Mouse (Mus musculus) brain, embryonic 18.5 days (tissue): ENCODE data around the gene Prpf4b.
"Not testable (repeated sequence)": the region's sequence is repeated elsewhere in the genome, so short reads cannot be mapped to it uniquely, and the experiment has no call there.

Experiments used
- DNase-seq: peaks from one replicate; pipeline ENCODE4 v3.0.0-alpha.2; 2012; ENCODE audit warnings: low read depth, low spot score

Prpf4b gene

GRCm38 (mm10) chr13:34875166-34875710 lies at the start of gene Prpf4b:
TSS of gene Prpf4b (plus strand) at chr13:34875302.
- DNase-seq: peak; percentile 87

DNA sequence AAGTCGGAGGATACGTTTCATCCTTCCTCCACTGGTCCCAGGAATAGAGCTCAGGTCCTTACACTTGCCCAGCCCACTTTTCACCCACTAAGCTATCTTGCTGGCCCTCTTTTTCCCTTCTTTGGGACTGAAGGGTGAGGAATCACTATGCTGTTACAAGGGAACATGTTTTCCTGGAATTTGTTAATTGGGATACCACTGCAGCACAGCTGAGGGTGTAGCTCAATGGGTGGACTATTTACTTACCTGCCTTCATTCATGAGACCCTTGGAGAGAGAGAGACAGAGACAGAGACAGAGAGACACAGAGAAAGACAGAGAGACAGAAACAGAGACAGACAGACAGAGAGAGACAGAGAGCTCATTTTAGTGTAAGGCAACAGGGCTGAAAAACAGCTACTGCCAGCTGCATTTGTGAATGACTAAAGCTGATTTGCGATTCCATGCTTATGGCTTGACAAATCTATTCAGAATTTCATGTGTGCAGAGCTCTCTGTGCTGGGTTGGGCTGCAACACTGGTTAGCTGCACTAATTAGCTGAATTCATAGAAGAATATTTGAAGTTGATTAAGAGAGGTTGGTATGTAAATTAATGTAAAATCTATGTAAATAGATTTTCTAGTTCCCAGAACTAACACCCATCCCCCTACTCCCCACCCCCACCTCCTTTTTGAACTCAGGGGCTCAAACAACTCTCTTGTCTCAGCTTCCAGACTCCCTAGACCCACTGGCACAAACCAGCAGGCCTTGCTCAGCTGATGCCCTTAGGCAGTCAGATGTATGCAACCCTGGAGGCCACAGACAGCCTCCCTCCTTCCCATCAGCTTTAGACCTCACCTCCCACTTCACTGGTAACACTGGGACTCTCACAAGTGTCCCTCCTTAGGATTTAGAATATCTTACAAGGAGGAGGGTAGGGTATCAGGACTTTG lies 48.1 kb upstream of the Prpf4b start:
- peak; percentile 24 for DNase-seq

DNA sequence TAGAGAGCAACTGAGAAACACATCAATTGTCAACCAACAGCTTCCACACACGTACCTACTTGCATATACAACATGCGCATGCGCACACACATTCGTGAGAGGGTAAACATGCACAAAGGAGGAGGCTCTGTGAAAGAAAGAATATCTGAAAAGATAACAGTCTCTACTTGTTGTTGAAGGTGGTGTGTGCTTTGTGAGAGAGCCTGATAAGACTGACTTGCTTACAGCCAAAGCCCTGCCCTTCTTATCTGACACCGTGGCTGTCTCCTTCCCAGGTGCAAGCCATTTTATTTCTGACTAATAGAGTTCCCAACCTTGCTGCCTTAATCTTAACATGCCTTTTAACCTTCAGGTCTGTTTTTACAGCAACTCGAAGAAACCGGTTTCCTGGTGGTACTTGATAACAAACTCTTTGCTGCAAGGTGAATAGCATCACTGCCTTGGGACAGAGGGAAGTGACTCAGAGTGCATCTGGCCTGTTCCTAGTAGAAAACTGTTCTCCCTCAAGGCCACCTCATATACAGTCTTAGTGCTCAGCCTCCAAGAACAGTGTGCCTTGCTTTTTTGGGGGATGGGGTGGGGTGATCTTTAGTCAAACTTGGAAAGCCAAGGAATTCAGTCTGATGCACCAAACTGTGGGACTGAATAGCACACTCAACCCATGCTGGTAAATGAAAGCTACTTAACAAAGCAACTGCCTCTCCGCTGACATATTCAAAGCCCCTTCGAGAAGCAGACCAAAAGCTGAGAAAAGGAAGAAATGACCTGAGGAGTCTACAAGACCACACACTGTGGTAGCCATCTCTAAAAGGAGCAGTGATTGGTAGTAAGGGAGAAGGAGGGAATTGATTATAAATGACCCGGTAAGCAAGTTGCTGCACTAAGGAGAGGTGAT lies 46.9 kb upstream of the Prpf4b start:
- no peak for DNase-seq

- no peak for DNase-seq
Measured at GRCm38 (mm10) chr13:34842851-34843250, 32.3 kb upstream of the Prpf4b start.

GRCm38 (mm10) chr13:34850759-34851158 lies 24.3 kb upstream of the Prpf4b start:
- no peak for DNase-seq

GRCm38 (mm10) chr13:34851191-34851784 lies 23.8 kb upstream of the Prpf4b start:
- no peak for DNase-seq

GRCm38 (mm10) chr13:34857526-34857925 lies 17.6 kb upstream of the Prpf4b start:
- DNase-seq: no peak

GRCm38 (mm10) chr13:34859406-34859805 lies 15.7 kb upstream of the Prpf4b start:
- DNase-seq: no peak

GRCm38 (mm10) chr13:34861166-34861565 lies 13.9 kb upstream of the Prpf4b start:
- DNase-seq: not testable (repeated sequence)

- DNase-seq: peak; percentile 72
Measured at GRCm38 (mm10) chr13:34864420-34865169, 10.5 kb upstream of the Prpf4b start.

- peak; percentile 89 for DNase-seq
Measured at GRCm38 (mm10) chr13:34873801-34874681, 1.1 kb upstream of the Prpf4b start.

- not testable (repeated sequence) for DNase-seq
Measured at GRCm38 (mm10) chr13:34874736-34875135, 366 bp upstream of the Prpf4b start.

- DNase-seq: no peak
Measured at GRCm38 (mm10) chr13:34875741-34876445, 791 bp downstream of the Prpf4b start.

DNA sequence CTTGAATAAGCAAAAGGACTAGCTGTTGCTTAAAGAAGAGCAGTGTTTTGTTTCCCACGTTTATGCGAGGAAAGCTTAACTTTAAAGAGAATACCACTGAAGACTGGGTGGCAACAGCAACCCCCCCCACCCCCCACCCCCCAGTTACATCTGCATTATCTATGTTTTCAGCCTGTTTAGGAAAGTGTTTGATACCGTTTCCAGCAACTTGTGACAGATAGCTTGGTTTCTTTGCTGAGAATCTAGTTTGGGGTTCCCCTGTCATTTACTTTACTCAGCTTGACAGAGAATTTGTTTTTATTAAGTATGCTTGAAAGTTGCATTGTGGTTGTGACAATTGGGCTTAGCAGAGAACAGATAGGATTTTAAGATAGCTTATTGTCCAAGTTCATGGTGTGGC lies 1.4 kb downstream of the Prpf4b start:
- DNase-seq: no peak

DNA sequence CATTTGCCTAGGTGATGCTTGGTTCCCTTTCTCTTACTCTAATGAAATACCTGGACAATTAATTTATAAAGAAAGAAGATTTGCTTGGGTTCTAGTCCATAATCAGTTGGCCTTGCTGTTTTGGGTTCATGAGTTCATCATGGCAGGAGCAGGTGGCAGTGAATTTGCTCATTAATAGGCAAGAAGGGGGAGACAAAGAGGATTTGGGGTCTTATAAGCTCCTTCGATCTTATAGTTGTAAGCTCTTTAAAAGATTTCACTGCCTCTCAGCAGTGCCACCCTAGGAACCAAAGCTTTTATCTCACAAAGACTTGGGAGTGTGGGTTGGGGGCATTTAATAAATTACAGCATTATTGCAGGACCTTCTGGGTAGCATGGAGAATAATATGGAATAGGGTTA lies 17.8 kb downstream of the Prpf4b start:
- DNase-seq: no peak

DNA sequence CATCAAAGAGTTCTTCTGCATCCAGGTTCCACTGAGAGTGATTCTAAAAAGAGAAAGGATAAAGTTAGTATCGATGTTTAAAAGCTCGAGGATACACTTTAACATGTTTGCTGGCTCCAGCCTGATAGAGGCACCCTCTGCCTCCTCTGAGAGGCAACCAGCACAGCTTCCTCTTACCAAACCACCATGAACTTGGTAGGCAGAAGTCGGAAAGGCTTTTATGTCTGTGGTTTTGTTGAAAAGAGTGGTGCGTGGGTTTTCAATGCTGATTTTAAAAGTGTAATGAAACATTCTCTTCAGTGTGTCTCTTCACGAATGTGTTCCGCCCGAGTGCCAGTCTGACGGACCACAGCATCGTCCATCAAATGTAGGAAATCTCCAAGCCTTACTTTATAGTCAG lies 39.5 kb downstream of the Prpf4b start:
- DNase-seq: no peak

DNA sequence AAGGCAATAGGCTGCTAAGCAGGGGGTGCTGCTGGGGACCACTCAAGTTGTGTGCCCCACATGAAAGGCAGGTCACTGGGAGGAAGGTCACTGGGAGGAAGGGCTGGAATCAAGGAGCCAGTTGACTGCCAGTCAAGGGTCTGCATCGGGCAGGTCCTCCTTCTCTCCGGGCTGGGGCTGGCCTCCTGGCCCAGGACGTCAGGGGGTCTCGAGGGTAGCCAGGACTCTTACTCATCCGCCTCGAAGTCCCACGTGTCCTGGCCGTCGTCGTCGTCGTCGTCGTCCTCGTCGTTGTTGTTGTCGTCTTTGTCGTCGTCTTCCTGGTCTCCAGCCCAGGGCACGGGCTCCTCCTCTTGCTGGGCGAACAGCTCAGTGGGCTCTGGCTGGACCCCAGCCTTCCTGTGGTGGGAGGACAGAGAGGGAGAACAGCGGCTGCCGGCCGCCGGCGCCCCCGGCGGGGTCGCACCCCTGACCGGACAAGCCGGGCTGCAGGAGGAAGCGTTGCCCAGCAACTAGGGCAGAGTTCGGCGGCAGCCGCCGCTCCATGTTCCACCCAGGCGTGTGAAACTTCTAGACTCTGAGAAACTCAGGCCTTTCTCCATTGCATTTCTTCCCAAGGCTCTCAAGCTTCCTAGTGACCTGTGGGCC lies 41.5 kb downstream of the Prpf4b start:
- DNase-seq: no peak

GRCm38 (mm10) chr13:34924210-34924609 lies 49.1 kb downstream of the Prpf4b start, which contains the start of the genes Fam217a and 4933417A18Rik:
TSS of gene Fam217a (minus strand) at chr13:34924310.
TSS of gene 4933417A18Rik (plus strand) at chr13:34924409.
- no peak for DNase-seq
